Mouse (Mus musculus) lung, adult 18-20 months (tissue): Measurements from ENCODE around the gene Pde12.

Experiments used
- DNase-seq, 2 experiments: peaks; one replicate each; pipeline ENCODE4 v3.0.0; 2022; ENCODE audit warnings: mixed read lengths in 2 of 2

Pde12 gene

DNA sequence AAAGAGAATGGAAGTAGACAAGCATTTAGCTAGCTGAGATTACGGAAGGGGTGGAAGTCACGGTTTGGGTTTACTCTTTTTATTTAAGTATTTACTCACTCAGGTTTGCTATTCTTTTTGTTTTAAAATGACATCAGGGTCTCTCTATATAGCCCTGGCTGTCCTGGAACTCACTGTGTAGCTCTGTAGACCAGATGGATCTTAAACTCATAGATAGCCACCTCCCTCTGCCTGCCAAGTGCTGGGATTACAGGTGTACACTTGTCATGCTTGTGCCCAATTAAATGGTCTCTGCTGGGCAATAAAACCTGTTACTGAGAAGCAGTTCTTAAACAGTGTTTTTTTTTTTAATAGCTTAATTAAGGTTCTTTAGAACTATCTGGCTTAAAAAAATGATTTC, 29.7 kb downstream of the Pde12 start:
- peak; percentile 11 to 18 for DNase-seq

DNA sequence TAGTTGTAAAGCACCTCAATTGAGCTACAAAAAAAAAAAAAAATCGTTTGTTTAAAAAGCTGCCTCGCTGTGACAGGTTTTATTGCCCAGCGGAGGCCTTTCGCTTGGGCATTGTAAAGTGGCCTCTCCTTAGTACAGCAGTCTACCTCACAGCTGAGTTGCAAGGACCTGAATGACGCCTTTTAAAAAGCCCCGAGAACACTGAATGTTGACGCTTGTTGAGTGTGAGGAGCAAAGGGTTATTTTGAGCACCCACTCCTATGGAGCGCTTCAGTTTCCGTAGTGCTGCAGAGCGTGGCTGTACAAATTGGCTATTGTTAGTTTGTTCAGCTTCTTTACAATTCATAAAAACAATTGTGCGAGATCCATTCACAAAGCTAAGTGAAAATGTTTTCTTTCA, 30.4 kb downstream of the Pde12 start:
- peak in 1 of 2 experiments; percentile 11 for DNase-seq

DNA sequence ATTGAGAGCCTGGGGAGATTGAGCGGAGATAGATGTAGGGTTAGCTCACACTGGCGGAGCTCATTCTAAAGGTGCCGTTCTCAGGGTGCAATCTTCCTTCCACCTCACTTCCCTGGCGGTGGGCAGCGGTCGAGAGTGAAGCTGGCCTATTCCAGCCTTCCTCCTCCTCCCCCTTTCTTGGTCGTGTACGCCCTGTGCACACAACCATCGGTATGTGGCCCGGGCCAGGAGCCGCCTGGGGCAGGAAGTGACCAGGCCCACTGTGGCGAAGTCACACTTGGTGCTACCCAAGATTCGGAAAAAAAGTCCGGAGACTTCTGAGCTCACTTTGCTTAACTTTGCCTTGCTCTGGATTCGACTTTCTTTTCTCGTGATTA, 31.0 kb downstream of the Pde12 start:
- DNase-seq, result peak; percentile 73 to 84

DNA sequence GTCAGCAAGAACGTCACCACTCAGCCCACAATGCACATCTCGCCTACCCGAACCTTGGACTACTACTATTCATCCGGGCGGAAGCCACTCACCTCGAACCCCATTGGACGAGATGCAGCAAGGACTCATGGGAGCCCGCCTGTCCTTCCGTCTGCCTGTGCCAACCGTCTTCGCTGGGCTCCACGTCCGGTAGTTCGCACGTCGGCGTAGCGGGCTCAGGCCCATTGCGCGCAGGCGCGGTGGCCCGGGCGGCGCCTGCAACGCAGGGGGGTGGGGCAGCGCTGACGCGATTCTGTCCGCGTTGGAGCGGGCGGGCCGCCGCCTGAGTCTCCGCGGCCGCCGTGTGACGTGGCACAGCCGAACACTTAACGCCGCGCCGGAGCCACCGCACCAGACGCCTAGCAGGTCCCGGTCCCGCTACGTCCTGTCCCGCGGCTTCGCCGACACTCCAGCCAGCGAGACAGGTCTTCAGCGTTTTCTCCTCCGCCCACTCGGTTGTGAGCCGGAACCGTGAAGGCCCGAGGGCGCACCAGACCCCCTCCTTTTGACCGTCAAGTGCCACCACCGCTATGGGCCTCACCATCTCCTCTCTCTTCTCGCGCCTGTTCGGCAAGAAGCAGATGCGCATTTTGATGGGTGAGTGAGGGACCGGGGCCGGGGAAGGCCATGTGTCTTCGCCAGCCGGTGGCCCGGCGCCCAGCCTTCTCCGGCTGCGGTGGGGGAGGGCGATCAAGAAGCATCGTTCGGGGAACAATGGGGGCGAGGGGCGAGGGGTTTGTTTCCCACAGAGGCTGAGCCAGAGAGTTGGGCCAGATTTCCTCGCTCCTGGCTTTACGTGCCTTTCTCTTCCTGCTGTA, 31.6 kb downstream of the Pde12 start, which contains the start of gene Arf4:
TSS of gene Arf4 (plus strand) at position 224 of the 857 bp plus-strand sequence.
- peak; percentile 99 for DNase-seq

DNA sequence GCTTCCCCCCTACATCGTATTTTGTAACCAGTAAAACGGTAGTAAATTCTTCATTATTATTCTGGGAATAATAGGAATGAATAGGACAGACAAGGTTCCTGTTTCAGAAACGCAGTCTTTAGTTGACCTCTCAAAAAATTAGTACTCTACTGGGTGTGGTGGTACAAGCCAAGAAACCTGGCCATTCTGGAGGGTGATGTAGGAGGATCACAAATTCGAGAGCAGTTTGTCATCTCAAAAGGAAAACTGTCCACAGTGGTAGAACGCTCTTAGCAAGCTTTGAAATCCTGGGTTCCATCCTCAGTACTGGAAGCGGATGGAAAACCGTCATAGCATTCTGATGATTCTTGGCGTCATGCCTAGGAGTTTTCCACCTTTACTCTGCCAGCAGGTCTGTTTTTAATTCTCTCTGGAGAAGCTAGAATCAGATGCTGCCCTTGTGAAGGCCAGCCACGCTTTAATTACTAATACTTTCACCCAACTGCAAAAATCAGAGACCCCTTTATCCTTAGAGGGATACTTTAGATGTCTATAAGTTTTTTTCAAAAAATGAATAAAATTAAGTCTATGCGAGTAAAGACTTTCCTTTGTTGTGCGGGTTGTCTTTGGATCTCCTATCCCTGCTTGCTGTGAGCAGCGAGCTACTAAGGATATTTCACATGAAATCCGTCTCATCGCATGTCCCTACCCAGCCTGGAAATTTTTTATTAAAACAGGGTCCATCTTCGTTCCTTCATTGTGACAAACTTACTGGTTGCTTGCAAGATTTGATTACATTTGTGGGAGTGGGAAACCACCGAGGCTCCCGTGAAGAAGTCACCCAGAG, 32.4 kb downstream of the Pde12 start:
- DNase-seq, result peak; percentile 13 to 18

DNA sequence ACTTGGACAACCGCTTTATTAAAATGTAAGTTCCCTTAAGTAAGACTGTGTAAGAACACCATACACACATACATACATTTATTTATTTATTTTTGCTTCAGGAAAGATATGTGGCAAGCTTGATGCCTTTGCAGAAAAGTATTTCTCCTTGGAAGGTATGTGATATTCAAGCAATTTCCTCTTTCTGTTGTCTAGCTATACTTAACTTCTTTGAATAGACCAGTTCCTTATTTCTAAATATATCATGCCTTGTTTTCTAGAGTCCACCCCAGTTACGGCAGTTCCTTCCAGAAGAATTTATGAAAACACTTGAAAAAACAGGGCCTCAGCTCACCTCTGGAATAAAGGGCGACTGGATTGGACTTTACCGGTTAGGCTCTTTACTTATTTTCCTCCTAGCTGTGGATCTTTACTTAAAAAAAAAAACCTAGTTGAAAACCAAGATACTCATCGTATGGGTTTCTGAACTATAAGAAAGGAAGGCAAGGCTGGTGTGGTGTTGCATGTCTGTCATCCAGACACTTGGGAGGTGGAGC, 43.0 kb downstream of the Pde12 start:
- DNase-seq, result no peak

DNA sequence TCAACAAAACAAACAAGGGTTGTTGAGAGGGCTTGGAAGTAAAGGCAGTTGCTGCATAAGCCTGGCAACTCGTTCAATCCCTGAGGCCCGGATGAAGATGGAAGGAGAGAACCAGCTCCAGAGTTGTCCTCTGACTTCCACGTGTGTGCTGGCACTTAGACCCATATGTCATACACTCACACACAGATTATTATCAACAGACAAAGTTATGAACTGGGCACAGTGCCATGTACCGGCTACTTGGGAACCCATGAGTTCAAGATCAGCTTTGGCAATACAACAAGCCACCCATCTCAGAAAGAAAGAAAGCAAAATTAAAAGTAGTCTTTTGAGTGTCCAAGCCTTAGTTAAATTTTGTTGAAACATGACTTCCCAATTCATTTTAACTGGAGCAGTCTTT, 44.4 kb downstream of the Pde12 start:
- DNase-seq, result no peak

DNA sequence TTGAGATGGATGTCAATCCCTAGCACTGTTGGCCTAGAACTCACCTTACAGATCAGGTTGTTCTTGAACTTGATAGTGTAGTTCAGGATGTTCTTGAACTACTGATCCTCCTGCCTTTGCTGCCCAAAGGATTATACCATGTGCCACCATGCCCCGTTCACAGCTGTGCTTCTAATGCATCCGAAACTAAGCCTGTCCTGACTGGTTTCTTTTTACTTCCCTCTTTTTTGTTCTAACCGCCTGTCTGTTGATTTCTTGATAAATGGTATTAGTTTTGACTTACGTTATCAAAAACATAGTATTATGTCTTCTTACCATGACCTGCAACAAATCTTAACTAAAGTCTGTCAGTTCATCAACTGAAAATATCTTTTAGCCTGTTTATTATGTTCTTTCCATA, 59.0 kb downstream of the Pde12 start:
- DNase-seq, result no peak
